Mouse (Mus musculus) liver, embryonic 14.5 days (tissue): ENCODE data around the gene Terf2.

Experiments used
- CTCF ChIP-seq: IDR thresholded peaks from 2 replicates; pipeline ENCODE4 v1.5.1; 2016; ENCODE audit warnings: antibody characterized with exemption, low read depth, control low read depth
- EP300 ChIP-seq: IDR thresholded peaks from 2 replicates; pipeline ENCODE4 v1.6.1; 2016; ENCODE audit warnings: antibody characterized with exemption, low read depth

DNA sequence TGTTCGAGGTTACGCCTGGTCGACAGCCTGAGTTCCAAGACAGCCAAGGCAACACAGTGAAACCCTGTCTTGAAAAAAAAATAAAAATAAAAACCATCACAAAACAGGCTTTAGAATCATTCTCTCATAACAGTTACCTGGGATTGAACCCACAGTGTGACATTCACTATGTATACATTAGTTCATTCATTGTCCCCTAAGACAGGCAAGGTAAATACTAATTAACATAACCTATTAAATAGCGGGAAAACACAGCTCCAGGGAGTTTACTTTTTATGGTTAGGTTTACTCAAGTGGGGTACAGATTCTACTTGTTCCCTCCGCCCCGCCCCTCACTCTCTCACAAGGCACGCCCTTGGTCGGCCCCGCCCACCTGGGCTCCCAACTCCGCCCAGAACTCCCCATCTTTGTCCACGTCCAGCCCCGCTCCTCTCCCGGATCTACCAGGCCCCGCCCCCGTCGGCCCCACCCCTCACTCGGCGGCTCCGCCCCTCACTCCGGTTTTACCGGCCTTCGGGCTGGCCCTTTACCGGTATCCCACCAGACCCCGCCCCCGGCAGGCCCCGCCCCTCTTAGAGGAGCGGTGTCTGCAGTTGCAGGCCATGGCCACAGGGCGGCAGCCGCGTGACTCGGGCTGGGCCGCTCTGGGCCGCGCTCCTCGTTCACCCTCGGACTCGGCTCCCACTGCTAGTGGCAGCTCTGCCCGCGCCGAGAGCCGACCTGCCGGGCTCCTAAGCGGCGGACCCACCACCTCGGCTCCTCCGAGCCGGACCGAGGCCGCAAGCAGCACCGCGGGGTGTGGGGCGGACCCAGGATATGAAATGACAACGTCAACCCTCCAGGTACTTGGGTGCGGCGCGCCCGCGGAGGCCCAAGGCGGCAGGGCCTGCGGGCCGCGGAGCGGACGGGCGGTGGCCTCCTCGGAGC lies 65.4 kb downstream of the Terf2 start, which contains the start of gene Vps4a:
- peak; percentile 91 for TF ChIP-seq CTCF
- no peak for TF ChIP-seq EP300
